Mouse (Mus musculus): ENCODE measurements around the gene Ciz1.

- TF ChIP-seq CTCF (IDR thresholded peaks at IDR 0.05; ENCODE audit: low read depth, low read length) (no peak), POLR2A (IDR thresholded peaks at IDR 0.05; ENCODE audit: insufficient read depth, low read length) (no peak)
Measured at GRCm38 (mm10) chr2:32412742-32413531, 60.8 kb downstream of the Ciz1 start.
